Mouse (Mus musculus): ENCODE results near the gene Olfr1462. TPM values are rescaled to one million over a fixed set of nuclear protein-coding genes. Genes with fewer than 3 reads are reported as not detected.

The Olfr1462 gene
- total RNA-seq (2022), result not detected

GRCm38 (mm10) chr19:13185434-13185833 lies at the start of gene Olfr1462:
Gene Olfr1462, plus strand, starts transcription at chr19:13185734.
- DNase-seq (ENCODE audit: low spot score in 2 of 2), result no peak

GRCm38 (mm10) chr19:13149449-13149848 lies 36.1 kb upstream of the Olfr1462 start, which contains the start of gene Olfr1459:
Gene Olfr1459, minus strand, starts transcription at chr19:13149549.
- no peak for DNase-seq (ENCODE audit: low spot score in 2 of 2)

- no peak for DNase-seq (ENCODE audit: low spot score in 2 of 2)
Measured at GRCm38 (mm10) chr19:13162700-13163099, 22.8 kb upstream of the Olfr1462 start, which contains the start of gene Olfr1461. Gene Olfr1461, plus strand, starts transcription at chr19:13163000.

GRCm38 (mm10) chr19:13221666-13222065 lies 36.1 kb downstream of the Olfr1462 start:
- no peak for DNase-seq (ENCODE audit: low spot score in 2 of 2)

GRCm38 (mm10) chr19:13231028-13231427 lies 45.5 kb downstream of the Olfr1462 start, which contains the start of gene Olfr1463:
Gene Olfr1463, plus strand, starts transcription at chr19:13231328.
- no peak for DNase-seq (ENCODE audit: low spot score in 2 of 2)

Other genes with a start within 250 kb of the Olfr1462 start
- not detected for gene Olfr1450, start 235.5 kb upstream of the Olfr1462 start, total RNA-seq (2022)
- not detected for gene Olfr1451, start 190.7 kb upstream of the Olfr1462 start, total RNA-seq (2022)
- not detected for gene Olfr1453, start 157.4 kb upstream of the Olfr1462 start, total RNA-seq (2022)
- gene Olfr1454, start 125.1 kb upstream of the Olfr1462 start, total RNA-seq (2022), result not detected
- gene Olfr1457, start 87.8 kb upstream of the Olfr1462 start, total RNA-seq (2022), result not detected
- not detected for gene Olfr1458, start 79.0 kb upstream of the Olfr1462 start, total RNA-seq (2022)
- not detected for gene Olfr1459, start 36.2 kb upstream of the Olfr1462 start, total RNA-seq (2022)
- not detected for gene Olfr1461, start 22.7 kb upstream of the Olfr1462 start, total RNA-seq (2022)
- gene Olfr1463, start 45.6 kb downstream of the Olfr1462 start, total RNA-seq (2022), result not detected
- gene Olfr1465, start 129.8 kb downstream of the Olfr1462 start, total RNA-seq (2022), result not detected
- gene Olfr1466, start 153.1 kb downstream of the Olfr1462 start, total RNA-seq (2022), result not detected
- not detected for gene Olfr1467, start 176.5 kb downstream of the Olfr1462 start, total RNA-seq (2022)
- gene Olfr1469, start 222.1 kb downstream of the Olfr1462 start, total RNA-seq (2022), result not detected

Measured in gastrocnemius, adult 8-10 months (tissue).